Mouse (Mus musculus) limb, embryonic 10.5 days (tissue): ENCODE data around the gene Ankrd61. TPM values are rescaled to one million over a fixed set of nuclear protein-coding genes. Genes with fewer than 3 reads are reported as not detected.

Experiments used
- DNase-seq: peaks from one replicate; pipeline ENCODE4 v3.0.0-alpha.2; 2017; ENCODE audit warnings: low spot score
- H3K27ac ChIP-seq: fragments of 300-500 bp; sonication (generic); 2 replicates; pipeline ENCODE4 v1.5.1; 2016; ENCODE audit warnings: mild to moderate bottlenecking
- H3K27me3 ChIP-seq: fragments of 300-500 bp; sonication (generic); 2 replicates; pipeline ENCODE4 v1.6.1; 2016; ENCODE audit warnings: low read depth, mild to moderate bottlenecking; ENCODE audit not compliant: poor library complexity, severe bottlenecking
- H3K36me3 ChIP-seq: fragments of 300-500 bp; sonication (generic); 2 replicates; pipeline ENCODE4 v1.6.1; 2016; ENCODE audit warnings: mild to moderate bottlenecking, moderate library complexity
- H3K4me1 ChIP-seq: fragments of 300-500 bp; sonication (generic); 2 replicates; pipeline ENCODE4 v1.6.1; 2016
- H3K4me3 ChIP-seq: fragments of 300-500 bp; sonication (generic); 2 replicates; pipeline ENCODE4 v1.5.1; 2016; ENCODE audit warnings: mild to moderate bottlenecking, moderate library complexity
- H3K9me3 ChIP-seq: fragments of 300-500 bp; sonication (generic); replicated peaks from 2 replicates; pipeline ENCODE4 v1.6.1; 2016; ENCODE audit warnings: mild to moderate bottlenecking
- WGBS: fragments of 180-500 bp; shearing (Covaris S2); methylation state at CpG from one replicate; pipeline ENCODE4 v1.1.7; 2016; 5-methylcytosine and 5-hydroxymethylcytosine counted together
- polyA plus RNA-seq: library from polyadenylated mRNA; unstranded; fragments of >200 nt; fragmentation: Nextera tagmentation; extraction: Ambion mirVana; gene quantifications from 2 replicates; pipeline ENCODE4 v1.2.1, GENCODE M21; 2016

The Ankrd61 gene
- polyA plus RNA-seq, 1 experiment from 2014 or later, result 0.35 TPM

GRCm38 (mm10) chr5:143871547-143872169, 25.8 kb downstream of the Ankrd61 start:
- no peak overlapping the region for H3K27ac ChIP-seq
- WGBS, result 92% methylated on average over 11 of the region's 11 CpGs
- no peaks in the 10 kb centered on the region for H3K9me3 ChIP-seq
- H3K4me1 ChIP-seq, result no peaks in the 10 kb centered on the region
- no peak for DNase-seq
- H3K27me3 ChIP-seq, result no peaks in the 10 kb centered on the region
- H3K36me3 ChIP-seq, result peaks cover 50% of the 10 kb centered on the region
- H3K4me3 ChIP-seq, result no peak overlapping the region

Other genes with a start within 250 kb of the Ankrd61 start
- 30.5 and 34.7 TPM in 2 replicates for gene Usp42, start 165.4 kb downstream of the Ankrd61 start, polyA plus RNA-seq
- gene Eif2ak1, start 79.9 kb downstream of the Ankrd61 start, polyA plus RNA-seq, result 46.0 and 51.7 TPM in 2 replicates
- 128 and 149 TPM in 2 replicates for gene Aimp2, start 12.2 kb upstream of the Ankrd61 start, polyA plus RNA-seq
- 36.7 and 45.7 TPM in 2 replicates for gene Pms2, start 12.3 kb upstream of the Ankrd61 start, polyA plus RNA-seq
- gene Gm42421, start 30.5 kb upstream of the Ankrd61 start, polyA plus RNA-seq, result 0.40 and 0.83 TPM in 2 replicates
- 0.41 and 1.1 TPM in 2 replicates for gene Rsph10b, start 35.4 kb upstream of the Ankrd61 start, polyA plus RNA-seq
- gene Ccz1, start 117.2 kb upstream of the Ankrd61 start, polyA plus RNA-seq, result 98.8 and 99.4 TPM in 2 replicates
- gene Ocm, start 129.0 kb upstream of the Ankrd61 start, polyA plus RNA-seq, result not detected in 2 replicates
- gene Lmtk2, start 202.8 kb upstream of the Ankrd61 start, polyA plus RNA-seq, result 5.7 and 5.9 TPM in 2 replicates